Mouse (Mus musculus) embryo, embryonic 9.5 days (tissue): ENCODE results near the gene Hfe2.

Experiments
- DNase-seq: peaks from one replicate; pipeline ENCODE4 v3.0.0-alpha.2; 2017; ENCODE audit errors: extremely low spot score

Hfe2 gene

GRCm38 (mm10) chr3:96526864-96527542 is 2.0 kb downstream of the Hfe2 start:
- peak; percentile 64 for DNase-seq

GRCm38 (mm10) chr3:96528506-96528905 is 3.5 kb downstream of the Hfe2 start:
- DNase-seq: no peak

GRCm38 (mm10) chr3:96532050-96532449 is 7.1 kb downstream of the Hfe2 start:
- DNase-seq: no peak

GRCm38 (mm10) chr3:96534300-96534699 is 9.3 kb downstream of the Hfe2 start:
- no peak for DNase-seq

- DNase-seq: no peak
Observed at GRCm38 (mm10) chr3:96539316-96539715, 14.3 kb downstream of the Hfe2 start.

GRCm38 (mm10) chr3:96540740-96541139 is 15.8 kb downstream of the Hfe2 start:
- no peak for DNase-seq

GRCm38 (mm10) chr3:96541328-96542078 is 16.5 kb downstream of the Hfe2 start:
- DNase-seq: peak; percentile 55

GRCm38 (mm10) chr3:96542554-96542953 is 17.6 kb downstream of the Hfe2 start:
- no peak for DNase-seq

GRCm38 (mm10) chr3:96543345-96543744 is 18.4 kb downstream of the Hfe2 start:
- no peak for DNase-seq

- DNase-seq: no peak
Observed at GRCm38 (mm10) chr3:96545565-96545964, 20.6 kb downstream of the Hfe2 start.

GRCm38 (mm10) chr3:96546880-96547279 is 21.9 kb downstream of the Hfe2 start:
- DNase-seq: no peak

- peak; percentile 72 for DNase-seq
Observed at GRCm38 (mm10) chr3:96547389-96547960, 22.5 kb downstream of the Hfe2 start.

- no peak for DNase-seq
Observed at GRCm38 (mm10) chr3:96548824-96549223, 23.9 kb downstream of the Hfe2 start.

GRCm38 (mm10) chr3:96549346-96549745 is 24.4 kb downstream of the Hfe2 start:
- DNase-seq: no peak

- no peak for DNase-seq
Observed at GRCm38 (mm10) chr3:96551203-96551602, 26.2 kb downstream of the Hfe2 start.

GRCm38 (mm10) chr3:96551890-96552289 is 26.9 kb downstream of the Hfe2 start:
- DNase-seq: no peak

- no peak for DNase-seq
Observed at GRCm38 (mm10) chr3:96553601-96554000, 28.6 kb downstream of the Hfe2 start.

GRCm38 (mm10) chr3:96554251-96554650 is 29.3 kb downstream of the Hfe2 start:
- DNase-seq: no peak

GRCm38 (mm10) chr3:96555041-96555596 is 30.1 kb downstream of the Hfe2 start:
- DNase-seq: no peak

- DNase-seq: no peak
Observed at GRCm38 (mm10) chr3:96555999-96556614, 31.1 kb downstream of the Hfe2 start.

- no peak for DNase-seq
Observed at GRCm38 (mm10) chr3:96556651-96557635, 32.0 kb downstream of the Hfe2 start.
